Mouse (Mus musculus) T-cell, adult 66 days (primary cell): ENCODE measurements around the gene BC030867. TPM values are rescaled to one million over a fixed set of nuclear protein-coding genes. Genes with fewer than 3 reads are reported as not detected.

ENCODE experiments used
- total RNA-seq, 2 experiments: library from RNA; stranded (reverse); gene quantifications; 3 replicates in 1 of 2; 4 replicates in 1 of 2; pipeline ENCODE4 v1.2.4; 2023

BC030867 gene
- total RNA-seq: 1 to 10 TPM in 1 of 2 experiments, under 1 TPM in 1; 0.83 to 1.7 TPM

GRCm38 (mm10) chr11:102248630-102249230 is at the start of gene BC030867:
Gene BC030867 (plus strand): TSS chr11:102248882.

GRCm38 (mm10) chr11:102230006-102230741 is 18.5 kb upstream of the BC030867 start, which contains the start of gene Hdac5:
Gene Hdac5 (minus strand): TSS chr11:102230166.

GRCm38 (mm10) chr11:102268520-102269244 is 20.0 kb downstream of the BC030867 start, which contains the start of gene Asb16:
Gene Asb16 (plus strand): TSS chr11:102268743.

GRCm38 (mm10) chr11:102284501-102285094 is 35.9 kb downstream of the BC030867 start, which contains the start of gene Tmub2:
Gene Tmub2 (plus strand): TSS chr11:102284931.

GRCm38 (mm10) chr11:102296491-102297472 is 48.1 kb downstream of the BC030867 start, which contains the start of gene Atxn7l3:
Gene Atxn7l3 (minus strand): TSS chr11:102296631.

Other genes with a start within 250 kb of the BC030867 start
- gene Mpp3, start 220.4 kb upstream of the BC030867 start, total RNA-seq: not detected
- not detected for gene Cd300lg, start 207.4 kb upstream of the BC030867 start, total RNA-seq
- gene Mpp2, start 160.4 kb upstream of the BC030867 start, total RNA-seq: 1 to 10 TPM; 1.9 to 4.8 TPM
- gene Ppy, start 147.6 kb upstream of the BC030867 start, total RNA-seq: not detected
- not detected for gene Pyy, start 141.1 kb upstream of the BC030867 start, total RNA-seq
- not detected for gene Nags, start 103.4 kb upstream of the BC030867 start, total RNA-seq
- 1 to 10 TPM; 5.9 to 7.2 TPM for gene Tmem101, start 92.5 kb upstream of the BC030867 start, total RNA-seq
- 10 to 100 TPM; 48.9 to 53.5 TPM for gene Lsm12, start 63.6 kb upstream of the BC030867 start, total RNA-seq
- gene G6pc3, start 59.3 kb upstream of the BC030867 start, total RNA-seq: 10 to 100 TPM; 28.1 to 34.6 TPM
- 10 to 100 TPM; 79.2 to 91.2 TPM for gene Hdac5, start 18.7 kb upstream of the BC030867 start, total RNA-seq
- not detected for gene Asb16, start 19.9 kb downstream of the BC030867 start, total RNA-seq
- gene Tmub2, start 36.0 kb downstream of the BC030867 start, total RNA-seq: 10 to 100 TPM; 38.6 TPM
- 10 to 100 TPM; 85.1 to 88.2 TPM for gene Atxn7l3, start 47.7 kb downstream of the BC030867 start, total RNA-seq
- gene Ubtf, start 70.9 kb downstream of the BC030867 start, total RNA-seq: 100 to 1,000 TPM; 142 to 153 TPM
- gene Slc4a1, start 117.3 kb downstream of the BC030867 start, total RNA-seq: not detected
- gene Rundc3a, start 144.5 kb downstream of the BC030867 start, total RNA-seq: 1 to 10 TPM; 5.2 to 6.9 TPM
- 10 to 100 TPM; 29.1 to 29.5 TPM for gene Slc25a39, start 159.1 kb downstream of the BC030867 start, total RNA-seq
- gene Grn, start 181.4 kb downstream of the BC030867 start, total RNA-seq: 10 to 100 TPM; 14.8 to 23.8 TPM
- 1 to 10 TPM in 1 of 2 experiments, not detected in 1; 1.5 TPM for gene Fam171a2, start 198.8 kb downstream of the BC030867 start, total RNA-seq
- gene Itga2b, start 221.2 kb downstream of the BC030867 start, total RNA-seq: 10 to 100 TPM; 15.2 to 24.0 TPM